Mouse (Mus musculus) forebrain, embryonic 10.5 days (tissue): ENCODE data around the gene Rabep2. TPM values are rescaled to one million over a fixed set of nuclear protein-coding genes. Genes with fewer than 3 reads are reported as not detected.
A peak's percentile ranks its signal among the peaks of the same experiment; 100 is the strongest.
"Not testable (repeated sequence)": the region's sequence is repeated elsewhere in the genome, so short reads cannot be mapped to it uniquely, and the experiment has no call there.

Experiments
- DNase-seq: peaks from one replicate; pipeline ENCODE4 v3.0.0-alpha.2; 2017; ENCODE audit warnings: low spot score; ENCODE audit errors: extremely low spot score
- H3K27ac ChIP-seq: fragments of 300-500 bp; sonication (generic); 2 replicates; pipeline ENCODE4 v1.5.1; 2016; ENCODE audit warnings: mild to moderate bottlenecking
- H3K27me3 ChIP-seq: fragments of 300-500 bp; sonication (generic); 2 replicates; pipeline ENCODE4 v1.6.1; 2016; ENCODE audit warnings: mild to moderate bottlenecking; ENCODE audit not compliant: poor library complexity, severe bottlenecking
- H3K36me3 ChIP-seq: fragments of 300-500 bp; sonication (generic); replicated peaks from 2 replicates; pipeline ENCODE4 v1.6.1; 2016; ENCODE audit warnings: mild to moderate bottlenecking, moderate library complexity
- H3K4me1 ChIP-seq: fragments of 300-500 bp; sonication (generic); 2 replicates; pipeline ENCODE4 v1.6.1; 2016
- H3K4me3 ChIP-seq: fragments of 300-500 bp; sonication (generic); 2 replicates; pipeline ENCODE4 v1.5.1; 2016; ENCODE audit warnings: mild to moderate bottlenecking, moderate library complexity
- H3K9me3 ChIP-seq: fragments of 300-500 bp; sonication (generic); 2 replicates; pipeline ENCODE4 v1.6.1; 2016; ENCODE audit warnings: mild to moderate bottlenecking, moderate library complexity
- WGBS: fragments of 180-500 bp; shearing (Covaris S2); methylation state at CpG from one replicate; pipeline ENCODE4 v1.1.7; 2016; 5-methylcytosine and 5-hydroxymethylcytosine counted together
- polyA plus RNA-seq: library from polyadenylated mRNA; unstranded; fragments of >200 nt; fragmentation: Nextera tagmentation; extraction: Ambion mirVana; gene quantifications from 2 replicates; pipeline ENCODE4 v1.2.1, GENCODE M21; 2016

The Rabep2 gene
- 24.8 and 25.5 TPM in 2 replicates for polyA plus RNA-seq

DNA sequence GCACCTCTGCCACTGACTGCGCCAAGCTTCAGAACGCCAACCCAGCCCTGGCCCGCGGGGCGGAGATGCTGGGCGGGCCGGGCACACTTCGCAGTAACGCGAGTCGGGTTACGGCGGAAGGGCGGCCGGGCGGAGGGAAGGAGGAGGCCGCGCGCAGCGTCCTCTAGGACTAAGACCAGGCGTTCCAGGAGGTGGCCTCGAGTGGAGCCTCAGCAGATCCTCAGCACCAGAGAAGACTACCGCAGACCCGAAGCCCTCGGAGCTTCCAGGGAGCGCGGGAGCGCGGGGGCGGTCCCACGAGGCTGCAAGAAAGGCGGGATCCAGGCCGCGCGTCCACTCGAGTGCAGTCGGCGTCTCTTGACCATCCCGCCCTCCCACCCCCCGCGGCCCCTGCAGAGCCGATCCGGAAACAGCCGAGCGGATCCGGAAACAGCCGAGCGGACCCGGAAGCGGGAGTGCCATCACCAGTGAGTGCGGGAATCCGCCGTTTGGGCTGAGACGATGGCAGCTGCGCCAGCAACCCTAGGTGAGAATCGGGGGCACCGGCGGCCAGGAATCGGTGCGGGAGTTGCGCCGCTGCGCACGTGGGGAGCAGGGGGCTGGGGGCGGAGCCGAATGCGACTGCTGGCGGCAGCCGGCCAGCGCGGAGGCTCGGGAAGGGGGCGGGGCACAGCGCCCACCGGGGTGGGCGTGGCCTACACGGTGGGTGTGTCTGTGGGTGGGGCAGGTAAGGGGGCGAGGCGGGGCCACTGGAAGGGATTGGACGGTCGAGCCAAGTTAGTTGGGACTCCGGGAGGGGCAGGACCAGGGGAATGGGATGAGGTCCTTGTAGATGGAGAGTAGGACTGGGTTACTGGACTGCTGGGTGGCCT is at the start of gene Rabep2:
Gene Rabep2, plus strand, starts transcription at position 129 of the 872 bp plus-strand sequence.
- H3K4me3 ChIP-seq: peak within 1 kb of the TSS; percentile 81
- H3K27ac ChIP-seq: peak within 1 kb of the TSS; percentile 95
- H3K9me3 ChIP-seq: no peaks in the 10 kb centered on the region; the same call in 1 of the 2 replicates
- DNase-seq: peak; percentile 98
- peaks cover 32% of the 10 kb centered on the region for H3K4me1 ChIP-seq
- H3K36me3 ChIP-seq: peaks cover 13% of the 10 kb centered on the region; the same call in 1 of the 2 replicates
- WGBS: under 1% methylated on average over 76 of the region's 82 CpGs
- no peaks in the 10 kb centered on the region for H3K27me3 ChIP-seq

DNA sequence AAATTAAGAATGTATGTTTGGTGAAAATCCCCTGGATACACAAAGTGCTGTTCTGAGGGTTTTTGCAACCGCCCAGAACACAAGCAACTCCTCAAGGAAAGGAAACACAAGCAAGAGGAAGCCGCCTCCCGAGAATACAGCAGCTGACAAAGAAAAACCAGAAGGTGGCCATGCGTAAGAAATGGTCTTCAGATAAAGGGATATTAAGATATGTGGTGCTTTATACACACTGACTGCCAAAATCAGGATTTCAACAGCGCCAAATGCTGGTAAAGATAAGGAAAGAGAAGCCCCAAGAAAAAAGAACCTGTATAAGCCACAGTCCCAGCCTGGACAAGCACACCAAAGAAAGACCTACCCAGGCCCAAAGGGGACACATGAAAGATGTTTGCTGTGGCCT is 45.0 kb upstream of the Rabep2 start:
- Histone ChIP-seq H3K4me3 (no peak overlapping the region), H3K9me3 (no peaks in the 10 kb centered on the region), H3K27ac (no peak overlapping the region), H3K36me3 (peaks cover 47% of the 10 kb centered on the region), H3K27me3 (no peaks in the 10 kb centered on the region), H3K4me1 (no peaks in the 10 kb centered on the region)
- no peak for DNase-seq
- WGBS: 93% methylated on average over 5 of the region's 5 CpGs

DNA sequence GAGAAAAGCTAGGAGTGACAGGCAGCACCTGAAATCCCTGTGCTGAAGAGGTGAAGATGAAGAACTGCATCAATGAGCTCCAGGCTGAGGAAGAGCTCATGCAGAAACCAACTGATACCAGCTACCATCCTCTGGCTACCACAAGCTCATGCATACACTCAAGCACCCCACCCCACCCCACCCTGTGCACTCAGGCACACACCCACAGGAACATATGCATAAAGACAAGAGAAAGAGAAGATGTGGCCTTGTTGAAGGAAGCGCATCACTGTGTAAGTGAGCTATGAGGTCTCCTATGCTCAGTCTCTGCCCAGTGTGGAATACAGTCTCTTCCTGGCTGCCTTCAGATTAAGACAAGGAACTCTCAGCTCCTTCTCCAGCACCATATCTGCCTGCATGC is 40.4 kb upstream of the Rabep2 start:
- H3K9me3 ChIP-seq: no peaks in the 10 kb centered on the region
- H3K27ac ChIP-seq: no peak overlapping the region
- no peaks in the 10 kb centered on the region for H3K4me1 ChIP-seq
- peaks cover 82% of the 10 kb centered on the region for H3K36me3 ChIP-seq
- no peaks in the 10 kb centered on the region for H3K27me3 ChIP-seq
- DNase-seq: no peak
- WGBS: 100% methylated on average over 1 of the region's 1 CpGs
- H3K4me3 ChIP-seq: no peak overlapping the region

DNA sequence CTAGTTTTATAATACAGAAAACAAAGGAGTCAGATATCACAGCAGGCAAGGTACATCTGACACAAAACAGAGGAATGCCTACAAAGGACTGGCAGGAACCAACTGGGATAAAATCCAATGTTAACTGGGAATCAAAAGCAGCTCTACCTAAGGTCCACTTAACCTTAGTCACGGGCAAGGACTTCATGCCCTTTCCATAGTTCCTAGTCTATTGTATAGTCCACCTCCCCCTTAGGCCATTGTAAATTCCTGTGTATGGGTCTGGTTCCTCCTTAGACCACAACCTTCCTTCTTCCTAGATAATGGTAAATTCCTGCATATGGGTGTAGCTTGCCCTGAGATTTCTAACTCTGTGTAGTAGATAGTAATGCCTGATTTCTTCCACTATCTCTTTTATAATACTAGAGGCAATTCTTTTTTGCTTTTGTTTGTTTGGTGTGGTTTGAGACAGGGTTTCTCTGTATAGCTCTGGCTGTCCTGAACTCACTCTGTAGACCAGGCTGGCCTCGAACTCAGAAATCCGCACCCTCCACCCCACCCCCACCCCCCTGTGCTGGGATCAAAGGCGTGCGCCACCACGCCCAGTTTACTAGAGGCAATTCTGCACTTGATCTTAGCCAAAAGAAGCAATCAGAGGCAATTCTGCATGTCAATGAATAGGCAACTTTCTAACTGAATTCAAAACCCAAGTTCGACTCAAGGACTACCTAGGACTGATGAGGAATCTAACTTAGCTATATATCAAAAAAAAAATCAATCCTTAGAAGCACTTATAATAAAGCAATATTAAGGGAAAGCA is 36.3 kb upstream of the Rabep2 start:
- Histone ChIP-seq H3K4me1 (peaks cover 16% of the 10 kb centered on the region), H3K36me3 (peaks cover 57% of the 10 kb centered on the region)
- H3K9me3 ChIP-seq, H3K27me3 ChIP-seq, H3K4me3 ChIP-seq, DNase-seq, H3K27ac ChIP-seq: not testable (repeated sequence)
- 93% methylated on average over 7 of the region's 7 CpGs for WGBS

DNA sequence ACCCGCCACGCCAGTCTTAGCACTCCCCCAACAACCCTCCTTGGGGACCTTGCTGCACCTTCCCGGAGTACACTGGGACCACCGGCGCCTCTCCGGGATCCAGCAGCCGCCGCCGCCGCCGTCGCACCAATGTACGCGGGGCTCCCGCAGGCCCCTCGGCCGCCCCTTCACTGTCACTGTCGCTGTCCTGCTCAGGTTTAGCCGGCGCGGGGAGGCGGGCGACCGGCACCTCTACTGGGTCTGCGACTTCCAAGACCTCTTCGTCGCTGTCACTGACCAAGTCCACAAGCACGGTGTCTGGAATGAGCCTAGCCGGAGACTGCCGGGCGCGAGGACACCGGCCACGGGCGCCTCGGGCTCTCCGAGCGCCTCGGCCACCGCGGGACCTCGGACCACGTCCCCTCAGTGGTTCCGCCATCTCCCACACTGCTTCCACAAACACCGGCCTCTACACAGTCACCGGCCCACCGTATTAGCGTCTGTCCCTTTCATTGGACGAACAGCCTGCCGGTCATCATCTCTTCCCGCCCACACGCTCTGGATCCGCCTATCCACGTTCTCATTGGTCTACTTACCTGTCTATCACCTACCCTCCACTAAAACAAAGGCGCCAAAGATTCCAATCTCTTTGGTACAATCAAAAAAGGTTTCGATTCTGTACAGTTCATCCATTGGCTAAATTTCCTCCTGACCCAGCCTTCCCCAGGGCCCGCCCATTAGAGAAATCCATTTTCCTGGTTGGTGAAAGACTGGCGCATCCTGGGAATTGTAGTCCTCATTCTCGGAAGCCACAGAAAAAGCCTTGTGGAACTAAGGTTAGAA is 32.0 kb upstream of the Rabep2 start, which contains the start of gene Nfatc2ip:
Gene Nfatc2ip, minus strand, starts transcription at position 440 of the 822 bp plus-strand sequence.
- under 1% methylated on average over 59 of the region's 59 CpGs for WGBS
- H3K27ac ChIP-seq: peak within 1 kb of the TSS; percentile 84
- peaks cover 15% of the 10 kb centered on the region for H3K36me3 ChIP-seq
- DNase-seq: peak; percentile 93
- no peaks in the 10 kb centered on the region for H3K27me3 ChIP-seq
- peaks cover 18% of the 10 kb centered on the region for H3K4me1 ChIP-seq
- H3K4me3 ChIP-seq: peak within 1 kb of the TSS; percentile 98
- no peaks in the 10 kb centered on the region for H3K9me3 ChIP-seq

DNA sequence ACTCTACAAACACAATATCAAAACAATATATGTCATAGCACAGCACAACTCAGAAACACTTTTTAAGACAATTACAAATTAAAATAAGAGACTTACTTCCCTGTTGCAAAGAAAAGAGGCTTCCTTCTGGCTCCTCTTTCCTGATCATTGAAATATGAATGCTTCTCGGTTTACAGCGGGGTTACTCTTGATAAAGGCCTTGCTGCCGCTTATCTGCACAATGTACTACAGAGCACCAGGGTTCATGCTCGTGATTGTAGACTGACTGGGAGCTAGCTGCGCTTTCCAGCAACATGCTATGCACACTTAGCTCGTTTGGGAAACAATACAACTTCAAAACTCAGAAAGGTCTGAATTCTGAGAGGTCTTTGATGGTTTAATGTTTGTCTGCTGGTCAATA is 31.3 kb upstream of the Rabep2 start:
- peaks cover 18% of the 10 kb centered on the region for H3K4me1 ChIP-seq
- H3K4me3 ChIP-seq: peak overlapping the region; percentile 98
- peak overlapping the region; percentile 51; the same call in 1 of the 2 replicates for H3K27ac ChIP-seq
- H3K9me3 ChIP-seq: no peaks in the 10 kb centered on the region
- H3K27me3 ChIP-seq: no peaks in the 10 kb centered on the region
- 0 out of 2 replicates have a peak, but pooled peaks cover 9% of the 10 kb centered on the region for H3K36me3 ChIP-seq
- DNase-seq: no peak
- WGBS: 62% methylated on average over 6 of the region's 6 CpGs

DNA sequence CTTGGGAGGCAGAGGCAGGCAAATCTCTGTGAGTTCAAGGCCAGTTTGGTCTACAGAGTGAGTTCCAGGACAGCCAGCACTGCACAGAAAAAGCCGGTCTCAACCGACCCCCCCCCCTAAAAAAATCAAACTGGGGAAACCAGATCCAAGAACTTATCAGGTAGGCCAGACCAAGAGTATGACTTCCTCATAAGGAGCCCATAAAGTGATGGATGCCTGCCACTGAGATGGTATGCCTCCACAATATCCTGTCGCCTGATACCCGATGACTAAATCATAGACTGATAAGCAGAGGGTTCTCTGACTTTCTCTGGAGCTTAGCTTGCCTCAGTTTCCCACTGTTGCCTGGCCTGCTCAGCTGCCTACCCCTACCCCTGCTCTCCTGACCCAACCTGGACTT is 30.7 kb upstream of the Rabep2 start:
- H3K27ac ChIP-seq: no peak overlapping the region
- 0 out of 2 replicates have a peak, but pooled peaks cover 9% of the 10 kb centered on the region for H3K36me3 ChIP-seq
- no peaks in the 10 kb centered on the region for H3K27me3 ChIP-seq
- peaks cover 18% of the 10 kb centered on the region for H3K4me1 ChIP-seq
- no peak overlapping the region for H3K4me3 ChIP-seq
- 88% methylated on average over 4 of the region's 4 CpGs for WGBS
- no peak for DNase-seq
- no peaks in the 10 kb centered on the region for H3K9me3 ChIP-seq

DNA sequence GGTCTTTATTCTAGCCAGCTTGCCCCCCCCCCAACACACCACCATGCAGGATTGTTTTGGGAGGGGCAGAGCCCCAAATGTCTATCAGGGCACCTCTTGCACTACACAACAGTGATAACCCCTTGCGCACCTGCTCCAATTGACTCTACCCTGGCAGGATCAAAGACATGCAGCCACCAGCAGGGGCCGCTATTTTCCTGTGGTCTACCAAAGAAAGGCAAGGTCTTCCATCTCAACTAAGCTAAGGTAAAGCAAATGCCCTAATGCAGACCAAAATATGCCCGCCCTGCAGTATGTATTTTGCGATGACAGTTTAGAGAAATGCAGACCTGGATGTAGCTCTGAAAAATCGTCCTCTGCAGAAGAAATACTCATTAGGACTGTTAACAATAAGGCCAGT is 29.0 kb upstream of the Rabep2 start:
- DNase-seq: peak; percentile 83
- H3K9me3 ChIP-seq: no peaks in the 10 kb centered on the region
- 11% methylated on average over 5 of the region's 5 CpGs for WGBS
- H3K4me3 ChIP-seq: no peak overlapping the region
- H3K27ac ChIP-seq: no peak overlapping the region
- peaks cover 18% of the 10 kb centered on the region for H3K4me1 ChIP-seq
- H3K27me3 ChIP-seq: no peaks in the 10 kb centered on the region
- H3K36me3 ChIP-seq: 0 out of 2 replicates have a peak, but pooled peaks cover 2% of the 10 kb centered on the region

DNA sequence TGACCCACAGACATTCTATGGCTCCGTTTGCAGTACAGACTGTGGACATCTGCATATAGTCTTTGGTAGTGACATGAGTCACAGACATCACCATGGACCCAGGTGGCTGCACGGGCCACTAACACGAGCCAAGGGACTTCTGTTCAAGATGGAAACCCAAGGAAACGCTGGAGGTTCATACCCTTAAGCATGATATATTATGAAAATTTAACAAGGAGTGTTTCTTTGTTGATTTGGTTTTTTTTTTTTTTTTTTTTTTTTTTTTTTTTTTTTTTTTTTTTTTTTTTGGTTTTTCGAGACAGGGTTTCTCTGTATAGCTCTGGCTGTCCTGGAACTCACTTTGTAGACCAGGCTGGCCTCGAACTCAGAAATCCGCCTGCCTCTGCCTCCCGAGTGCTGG is 26.0 kb upstream of the Rabep2 start:
- 73% methylated on average over 8 of the region's 8 CpGs for WGBS
- not testable (repeated sequence) for H3K27ac ChIP-seq, H3K9me3 ChIP-seq, H3K27me3 ChIP-seq, H3K4me3 ChIP-seq, H3K4me1 ChIP-seq, DNase-seq, H3K36me3 ChIP-seq

DNA sequence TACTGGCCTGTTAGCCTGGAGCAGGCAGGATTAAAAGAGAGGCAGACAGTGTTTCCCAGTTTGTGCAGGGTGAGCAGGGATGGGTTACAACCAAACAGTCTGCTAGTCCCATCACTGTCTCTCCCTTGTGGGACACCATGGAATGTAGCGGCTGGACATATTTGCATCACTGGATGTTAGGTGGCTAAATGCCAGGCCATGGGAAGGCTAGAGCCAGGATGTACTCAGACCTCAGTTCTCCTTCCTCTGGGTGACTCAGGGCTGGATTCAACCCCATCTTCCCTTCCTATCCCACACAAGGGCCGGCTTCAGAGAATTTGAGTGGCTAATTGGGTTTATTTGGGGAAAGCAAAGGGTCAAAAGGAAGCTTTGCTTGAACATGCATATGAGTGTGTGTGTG is 19.9 kb upstream of the Rabep2 start:
- Histone ChIP-seq H3K27ac (no peak overlapping the region), H3K36me3 (no peaks in the 10 kb centered on the region), H3K27me3 (no peaks in the 10 kb centered on the region), H3K4me3 (no peak overlapping the region), H3K4me1 (no peaks in the 10 kb centered on the region), H3K9me3 (no peaks in the 10 kb centered on the region)
- WGBS: 82% methylated on average over 2 of the region's 2 CpGs
- no peak for DNase-seq

DNA sequence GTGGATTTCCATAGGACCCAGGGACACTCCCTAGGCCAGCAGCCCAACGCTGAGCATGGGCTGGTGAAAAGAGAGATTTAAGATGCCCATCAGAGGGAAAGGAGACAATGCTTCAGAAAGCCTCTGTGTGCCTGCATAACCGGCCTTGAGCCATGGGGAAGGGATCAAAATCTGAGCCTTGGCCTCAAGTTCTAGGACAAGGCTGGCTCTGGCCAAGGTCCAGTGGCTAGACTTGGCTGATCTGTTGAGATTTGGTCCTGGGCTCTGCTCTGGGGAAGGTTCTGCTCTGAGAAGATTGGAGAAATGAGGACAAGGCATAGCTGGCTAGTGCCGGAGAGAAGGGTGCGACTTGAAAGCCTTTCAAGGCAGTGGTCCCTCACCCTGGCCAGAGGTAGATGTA is 17.5 kb upstream of the Rabep2 start:
- H3K36me3 ChIP-seq: no peaks in the 10 kb centered on the region
- H3K4me1 ChIP-seq: peaks cover under 1% of the 10 kb centered on the region
- 95% methylated on average over 4 of the region's 4 CpGs for WGBS
- H3K4me3 ChIP-seq: no peak overlapping the region
- no peak for DNase-seq
- no peak overlapping the region for H3K27ac ChIP-seq
- no peaks in the 10 kb centered on the region for H3K27me3 ChIP-seq
- no peaks in the 10 kb centered on the region for H3K9me3 ChIP-seq

DNA sequence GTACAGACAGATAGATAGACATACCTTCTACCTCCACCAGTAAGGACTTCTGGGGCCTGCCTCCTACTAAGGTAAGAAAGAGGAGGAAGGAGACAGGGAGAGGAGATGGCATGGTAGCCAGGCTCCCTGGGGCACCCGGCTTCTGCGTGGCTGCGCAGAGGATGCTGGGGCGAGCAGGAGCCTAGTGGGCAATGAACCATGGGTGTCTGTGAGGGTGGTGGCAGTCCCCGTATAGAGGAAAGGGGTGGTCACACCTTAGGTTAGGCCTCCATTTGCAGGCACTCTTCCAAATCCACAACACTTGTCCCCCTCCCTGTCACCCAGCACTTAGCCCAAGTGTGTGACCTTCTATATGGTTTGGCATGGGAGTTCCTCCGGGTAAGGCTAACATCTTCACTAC is 13.8 kb upstream of the Rabep2 start, which contains the start of gene Cd19:
Gene Cd19, minus strand, starts transcription at position 165 of the 400 bp plus-strand sequence.
- no peak for DNase-seq
- Histone ChIP-seq H3K4me3 (no peak within 1 kb of the TSS), H3K27me3 (no peaks in the 10 kb centered on the region), H3K27ac (no peak within 1 kb of the TSS; the same call in 1 of the 2 replicates), H3K9me3 (no peaks in the 10 kb centered on the region), H3K36me3 (no peaks in the 10 kb centered on the region), H3K4me1 (peaks cover 23% of the 10 kb centered on the region)
- 91% methylated on average over 6 of the region's 6 CpGs for WGBS
